Mouse (Mus musculus): Measurements from ENCODE around the gene BC029722.

- no peak for TF ChIP-seq CTCF (IDR thresholded peaks at IDR 0.05; ENCODE audit: low read depth)
- no peak for TF ChIP-seq EP300 (IDR thresholded peaks at IDR 0.05; ENCODE audit: low read depth)
Observed at GRCm38 (mm10) chr2:155862573-155863300, 43.5 kb upstream of the BC029722 start.

Measured in heart, postnatal 0 days (tissue).